Mouse (Mus musculus) kidney, adult 8-10 months (tissue): ENCODE measurements at regions not wholly inside any gene's neighbourhood (a gene's known extent, or its start where the extent isn't known, plus 50 kb on each side); places are given as distances from the start of the nearest gene placed in this dataset.

Source experiments
- DNase-seq, 2 experiments: peaks; one replicate each; pipeline ENCODE4 v3.0.0; 2022

GRCm38 (mm10) chr12:107539683-107540082 is 51.3 kb downstream of the 3110018I06Rik start:
- DNase-seq, result no peak

GRCm38 (mm10) chr12:107541196-107541595 is 52.8 kb downstream of the 3110018I06Rik start:
- DNase-seq, result no peak

- no peak for DNase-seq
Measured at GRCm38 (mm10) chr12:107547194-107547885, 58.9 kb downstream of the 3110018I06Rik start.

DNA sequence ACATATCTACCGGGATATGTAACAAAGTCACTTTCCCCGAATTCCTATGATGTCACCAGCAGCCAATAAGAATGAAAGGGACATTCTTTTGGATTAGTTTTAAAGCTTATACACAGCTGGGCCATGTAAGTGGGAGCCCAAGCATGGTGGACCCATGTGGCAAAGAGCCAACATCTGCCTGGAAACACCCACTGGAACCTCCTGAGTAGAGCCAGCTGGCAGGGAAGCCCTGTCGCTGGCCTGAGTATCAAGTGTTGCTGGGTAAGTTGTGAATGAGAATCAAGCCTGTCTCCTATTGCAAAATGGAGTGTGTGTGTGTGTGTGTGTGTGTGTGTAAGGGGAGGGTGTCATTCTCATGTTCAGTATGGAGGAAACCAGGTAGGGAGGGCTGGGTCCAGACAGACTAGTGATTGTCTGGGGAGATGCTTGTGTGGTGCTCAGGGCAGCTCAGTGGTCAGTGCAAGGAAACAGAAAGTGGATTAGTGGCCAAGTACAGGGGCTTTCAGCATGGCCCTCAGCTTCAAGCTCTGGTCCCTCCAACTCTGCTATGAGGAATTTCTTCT is 59.5 kb downstream of the 3110018I06Rik start:
- no peak for DNase-seq

- no peak for DNase-seq
Measured at GRCm38 (mm10) chr12:107549452-107550296, 61.2 kb downstream of the 3110018I06Rik start.

DNA sequence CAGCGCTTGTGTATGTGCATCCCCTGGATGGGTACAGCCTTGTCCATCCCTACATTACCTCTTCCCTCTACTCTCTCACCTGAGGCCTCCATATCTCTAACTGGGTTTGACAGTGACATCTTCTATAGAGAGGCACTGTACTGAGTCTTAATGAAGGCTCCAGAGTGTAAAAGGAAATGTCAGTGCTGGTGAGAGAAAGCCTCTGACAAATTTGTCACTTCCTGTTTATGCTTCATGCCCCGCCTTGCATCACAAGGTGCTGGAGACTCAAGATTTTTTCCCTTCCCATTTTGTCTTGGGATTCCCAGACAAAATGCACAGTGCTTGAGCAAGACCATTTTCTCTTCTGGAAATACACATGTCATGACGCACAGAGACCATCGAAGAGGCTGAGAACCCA is 70.8 kb downstream of the 3110018I06Rik start:
- DNase-seq, result no peak

GRCm38 (mm10) chr12:107560100-107560499 is 71.7 kb downstream of the 3110018I06Rik start:
- no peak for DNase-seq

DNA sequence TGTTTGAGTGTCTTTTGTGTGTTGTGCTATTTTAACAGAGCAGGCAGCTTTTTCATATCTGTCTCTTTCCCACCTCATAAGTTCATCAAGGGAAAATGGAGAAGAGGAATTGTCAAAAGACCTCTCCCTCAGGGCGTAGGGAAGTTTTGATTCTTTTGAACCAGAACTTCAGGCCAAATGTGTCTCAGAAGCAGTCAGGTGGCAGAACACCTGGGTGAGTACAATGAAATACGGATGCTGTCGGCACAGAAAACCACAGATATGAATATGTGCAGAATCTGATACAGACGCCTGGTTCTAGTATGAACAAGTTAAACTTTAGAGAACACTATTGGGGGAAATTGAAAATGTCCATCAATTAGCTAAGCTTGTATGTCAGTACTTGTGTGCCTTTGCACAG is 84.2 kb downstream of the 3110018I06Rik start:
- DNase-seq, result no peak

GRCm38 (mm10) chr12:107579508-107579907 is 91.1 kb downstream of the 3110018I06Rik start:
- DNase-seq, result no peak

DNA sequence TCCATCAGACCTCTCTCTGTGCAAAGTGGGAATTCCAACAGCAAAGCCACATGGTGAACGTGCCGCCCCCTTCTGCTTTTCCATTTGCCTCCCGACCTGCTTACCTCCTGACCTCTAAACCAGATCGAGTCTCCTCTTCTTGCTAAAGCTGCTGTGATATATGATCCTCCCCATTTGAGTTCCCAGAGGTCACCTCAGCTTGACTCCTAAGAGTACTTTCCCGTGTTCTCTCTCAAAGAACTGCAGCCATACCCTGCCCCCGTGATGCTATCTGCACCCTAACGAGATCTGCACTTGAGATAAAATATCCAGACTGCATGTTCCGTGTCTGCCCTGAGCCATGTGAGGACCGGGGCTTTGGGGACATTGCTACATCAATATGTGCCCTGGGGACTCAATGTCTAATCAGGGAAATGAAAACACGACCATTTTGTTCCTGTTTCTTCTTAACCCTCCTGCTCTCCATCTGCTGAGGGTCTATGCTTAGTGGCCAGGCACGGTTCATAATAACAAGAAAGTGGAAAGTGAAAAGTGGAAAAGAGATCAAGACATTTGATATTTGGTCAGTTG is 94.8 kb downstream of the 3110018I06Rik start:
- DNase-seq, result no peak

- DNase-seq, result no peak
Measured at GRCm38 (mm10) chr12:107585696-107586225, 97.3 kb downstream of the 3110018I06Rik start.

- no peak for DNase-seq
Measured at GRCm38 (mm10) chr12:107596236-107596635, 107.8 kb downstream of the 3110018I06Rik start.

- no peak for DNase-seq
Measured at GRCm38 (mm10) chr12:107600576-107600975, 112.1 kb downstream of the 3110018I06Rik start.

- DNase-seq, result no peak
Measured at GRCm38 (mm10) chr12:107608966-107609365, 120.5 kb downstream of the 3110018I06Rik start.

- no peak for DNase-seq
Measured at GRCm38 (mm10) chr12:107609986-107610385, 121.6 kb downstream of the 3110018I06Rik start.

DNA sequence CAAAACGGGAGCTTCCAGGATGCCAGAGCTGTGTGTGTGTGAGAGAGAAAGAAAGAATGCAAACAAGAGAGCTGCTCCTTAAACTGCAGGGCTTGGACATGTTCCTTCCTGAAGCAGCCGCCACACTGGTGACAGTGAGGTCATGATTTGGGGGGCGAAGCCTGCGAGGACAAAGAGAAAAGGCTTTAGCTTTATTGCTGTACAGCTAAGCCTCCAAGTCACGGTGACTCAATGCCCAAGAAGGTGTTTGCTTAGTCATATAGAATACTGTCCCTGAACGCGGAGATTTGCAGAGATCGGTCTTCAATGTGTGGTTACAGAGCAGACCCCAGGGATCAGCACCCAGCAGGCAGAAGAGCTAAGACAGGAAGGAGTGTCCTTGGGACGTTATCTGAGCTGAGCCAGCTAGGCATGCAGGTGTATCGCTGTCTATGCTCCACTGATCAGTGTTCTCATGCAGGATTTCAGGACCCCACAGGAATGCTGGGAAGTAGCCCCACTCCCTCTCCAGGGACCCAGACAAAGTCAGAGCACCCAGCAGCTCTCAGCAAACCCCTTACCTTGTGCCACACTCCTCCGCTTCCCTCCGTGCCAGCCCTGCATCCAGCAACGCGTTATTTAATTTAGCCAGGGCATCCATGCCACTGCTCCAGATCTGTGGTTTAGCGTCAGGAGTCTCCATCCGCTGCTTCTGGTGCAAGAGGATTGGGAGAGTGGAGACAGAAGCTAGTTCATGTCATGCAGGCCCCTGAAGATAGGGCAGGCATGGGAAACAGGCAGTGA is 129.0 kb downstream of the 3110018I06Rik start:
- no peak for DNase-seq

DNA sequence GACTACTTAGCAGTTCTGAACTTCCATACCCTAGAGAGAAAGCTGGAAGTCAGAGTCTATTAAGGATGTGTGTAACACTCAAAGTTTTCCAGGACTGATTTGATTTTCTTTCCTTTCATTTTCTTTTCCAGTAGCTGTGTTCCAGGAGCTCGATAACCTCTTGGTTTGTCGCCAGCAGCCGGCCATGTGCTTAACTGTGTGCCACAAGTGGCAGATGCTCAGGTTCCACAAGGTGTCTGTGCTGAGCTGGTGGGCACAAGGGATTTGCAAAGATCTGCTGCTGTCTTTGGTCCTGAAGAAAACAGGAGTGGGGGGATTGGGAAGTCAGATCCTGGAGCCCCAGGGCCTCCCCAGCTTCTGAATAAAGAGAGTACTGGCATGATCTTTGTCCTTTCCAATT is 136.0 kb downstream of the 3110018I06Rik start:
- DNase-seq, result no peak

DNA sequence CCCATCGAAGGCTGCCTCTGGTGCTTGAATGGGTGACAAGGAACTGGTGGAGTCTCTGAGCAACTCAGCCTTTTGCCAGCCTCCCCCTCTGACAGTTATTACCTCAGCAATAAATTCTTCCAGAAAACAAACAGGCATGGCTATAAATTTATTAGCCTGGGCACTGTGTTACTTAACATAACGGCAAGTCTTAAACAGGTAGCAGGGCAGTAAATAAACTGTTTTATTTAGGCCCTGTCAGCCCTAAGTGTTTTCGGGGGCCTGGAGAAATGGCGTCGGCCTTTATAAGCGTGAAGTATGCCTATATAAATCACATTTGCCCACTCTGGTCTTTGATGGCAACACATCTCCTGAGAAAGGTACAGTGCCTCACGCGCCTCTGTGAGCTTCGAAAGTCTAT is 159.6 kb downstream of the 3110018I06Rik start:
- DNase-seq, result no peak

DNA sequence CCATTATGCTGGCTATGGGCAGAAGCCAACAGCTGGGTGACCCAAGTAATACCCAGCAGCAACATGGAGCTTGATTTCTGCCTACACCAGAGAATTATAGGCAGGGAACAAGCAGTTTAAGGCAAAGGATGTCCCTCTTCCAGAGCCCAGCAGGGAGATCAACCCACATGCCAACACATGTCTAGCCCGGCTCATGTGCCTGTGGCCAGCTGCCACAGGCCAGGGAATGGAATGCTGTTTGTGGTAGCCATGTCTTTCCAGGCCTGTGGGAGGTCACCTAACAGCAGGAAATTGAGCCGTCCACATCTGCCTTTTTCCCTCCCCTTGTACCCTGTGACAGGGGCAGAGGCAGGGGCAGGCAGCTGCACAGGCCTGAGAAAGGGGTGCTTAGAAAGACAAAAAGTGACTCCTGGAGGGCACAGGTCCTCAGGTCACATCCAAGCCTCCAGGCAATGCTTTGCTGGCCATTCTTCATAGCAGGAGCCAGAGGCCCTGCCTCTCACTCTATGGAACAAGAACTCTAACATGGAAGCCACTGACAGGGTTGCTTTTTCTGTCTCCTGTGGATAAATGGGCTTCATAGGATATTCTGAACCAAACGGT is 163.8 kb downstream of the 3110018I06Rik start:
- DNase-seq, result no peak

GRCm38 (mm10) chr12:107653131-107653530 is 164.7 kb downstream of the 3110018I06Rik start:
- no peak for DNase-seq

DNA sequence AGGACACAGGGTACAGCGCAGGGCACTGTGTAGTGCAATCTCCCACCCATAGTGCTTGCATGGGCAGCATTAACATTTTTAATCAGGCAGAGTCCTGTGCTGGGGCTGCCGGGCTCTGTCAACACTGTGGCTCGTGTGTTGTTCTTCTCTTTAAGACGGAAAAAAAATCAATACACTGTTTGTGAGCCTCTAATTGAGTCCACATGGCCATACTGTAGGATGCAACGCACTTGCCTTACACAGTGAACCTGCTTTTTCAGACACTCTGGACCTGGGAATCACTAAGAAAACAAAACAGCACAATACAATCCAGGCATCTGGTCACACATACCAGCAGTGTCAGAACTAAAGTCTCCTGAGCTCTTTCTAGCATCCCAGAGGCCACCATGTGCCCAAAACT is 168.4 kb downstream of the 3110018I06Rik start:
- DNase-seq, result no peak

DNA sequence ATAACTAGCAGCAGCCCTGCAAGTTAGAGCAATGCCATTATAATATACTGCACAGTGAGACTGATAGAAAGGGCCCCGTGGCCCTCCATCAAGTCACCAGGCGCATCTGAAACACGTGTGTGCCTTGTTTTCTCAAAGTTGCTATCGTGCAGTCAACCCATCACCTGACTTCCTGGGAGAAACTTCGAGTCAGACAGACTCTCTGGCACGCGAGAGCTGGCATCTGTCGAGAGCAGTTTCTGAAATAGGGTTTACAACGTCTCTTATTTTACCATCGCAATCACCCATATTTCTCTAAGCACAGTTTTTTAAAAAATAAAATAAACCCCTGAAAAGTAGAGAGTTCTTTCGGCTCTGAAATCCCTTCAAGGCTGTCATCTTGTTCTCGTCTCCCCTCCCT is 169.8 kb downstream of the 3110018I06Rik start:
- DNase-seq, result no peak
